Mouse (Mus musculus) limb, embryonic 14.5 days (tissue): ENCODE measurements around the gene Olfr1347. TPM values are rescaled to one million over a fixed set of nuclear protein-coding genes. Genes with fewer than 3 reads are reported as not detected.

ENCODE experiments used
- ATAC-seq: fragments of 200-750 bp; cut with Nextera tagmentation; 2 replicates; pipeline ENCODE4 v1.8.0; 2017; ENCODE audit warnings: low read depth, moderate number of reproducible peaks, moderate TSS enrichment; ENCODE audit not compliant: low FRiP score
- DNase-seq: peaks from one replicate; pipeline ENCODE4 v3.0.0-alpha.2; 2015; ENCODE audit warnings: low spot score
- H3K27ac ChIP-seq: fragments of 300-500 bp; sonication (generic); replicated peaks from 2 replicates; pipeline ENCODE4 v1.5.1; 2014; ENCODE audit warnings: low read depth, mild to moderate bottlenecking, low read length, moderate library complexity, mixed read lengths
- H3K27me3 ChIP-seq: fragments of 300-500 bp; sonication (generic); 2 replicates; pipeline ENCODE4 v1.6.1; 2014; ENCODE audit warnings: low read length, mixed read lengths; ENCODE audit not compliant: control insufficient read depth, insufficient read depth
- H3K36me3 ChIP-seq: fragments of 300-500 bp; sonication (generic); 2 replicates; pipeline ENCODE4 v1.6.1; 2014; ENCODE audit warnings: mild to moderate bottlenecking, low read length, moderate library complexity, mixed read lengths; ENCODE audit not compliant: control insufficient read depth, insufficient read depth
- H3K4me1 ChIP-seq: fragments of 300-500 bp; sonication (generic); 2 replicates; pipeline ENCODE4 v1.6.1; 2014; ENCODE audit warnings: antibody characterized with exemption, low read length, mixed read lengths; ENCODE audit not compliant: control insufficient read depth, insufficient read depth
- H3K4me2 ChIP-seq: fragments of 300-500 bp; sonication (generic); replicated peaks from 2 replicates; pipeline ENCODE4 v1.6.1; 2014; ENCODE audit warnings: low read depth, mild to moderate bottlenecking, low read length, moderate library complexity; ENCODE audit not compliant: severe bottlenecking
- H3K4me3 ChIP-seq: fragments of 300-500 bp; sonication (generic); replicated peaks from 2 replicates; pipeline ENCODE4 v1.5.1; 2014; ENCODE audit warnings: low read length
- H3K9ac ChIP-seq: fragments of 300-500 bp; sonication (generic); 2 replicates; pipeline ENCODE4 v1.6.1; 2014; ENCODE audit warnings: mild to moderate bottlenecking, low read depth, low read length, moderate library complexity; ENCODE audit not compliant: severe bottlenecking
- H3K9me3 ChIP-seq: fragments of 300-500 bp; sonication (generic); 2 replicates; pipeline ENCODE4 v1.6.1; 2016; ENCODE audit warnings: low read length; ENCODE audit not compliant: control insufficient read depth
- POLR2A ChIP-seq: fragments of 200-500 bp; IDR thresholded peaks from 2 replicates; pipeline ENCODE4 v1.8.0; 2012; ENCODE audit warnings: inconsistent platforms, mild to moderate bottlenecking, moderate library complexity, borderline replicate concordance; ENCODE audit not compliant: insufficient read depth, insufficient read length; ENCODE audit errors: extremely low read depth
- WGBS: fragments of 180-500 bp; shearing (Covaris S2); extraction: QIAGEN DNeasy Blood & Tissue Kit; methylation state at CpG from one replicate; pipeline ENCODE4 v1.1.7; 2014; 5-methylcytosine and 5-hydroxymethylcytosine counted together
- polyA plus RNA-seq, 2 experiments: library from polyadenylated mRNA; depleted of rRNA in 1 of 2; stranded (reverse) in 1 of 2; unstranded in 1 of 2; fragments of >200 nt; fragmentation: Nextera tagmentation in 1 of 2; extraction: Ambion mirVana in 1 of 2; gene quantifications; 2 replicates each; pipeline versions ENCODE4 v1.2.1 to v1.2.3; 2012 to 2014

The Olfr1347 gene
- polyA plus RNA-seq (2012; rRNA removed) (0.04 TPM in 1 of 2 replicates, not detected in the other), polyA plus RNA-seq (2014; fragmentation: Nextera tagmentation; extraction: Ambion mirVana) (not detected in 2 replicates)

GRCm38 (mm10) chr7:6499655-6500054 is at the start of gene Olfr1347:
TSS of gene Olfr1347 (minus strand) at chr7:6499755.
- Histone ChIP-seq H3K4me1 (no peaks in the 10 kb centered on the region), H3K9ac (no peak within 1 kb of the TSS), H3K27me3 (no peaks in the 10 kb centered on the region), H3K4me2 (no peak within 1 kb of the TSS), H3K9me3 (no peaks in the 10 kb centered on the region), H3K4me3 (no peak within 1 kb of the TSS), H3K27ac (no peak within 1 kb of the TSS), H3K36me3 (no peaks in the 10 kb centered on the region)
- ATAC-seq (no peak), DNase-seq (no peak)
- TF ChIP-seq POLR2A = no peak
- 58% methylated on average over 1 of the region's 1 CpGs for WGBS

- Histone ChIP-seq H3K4me2 (no peak overlapping the region), H3K4me3 (no peak overlapping the region), H3K27ac (no peak overlapping the region), H3K9me3 (peaks cover 6% of the 10 kb centered on the region; the same call in 1 of the 2 replicates), H3K4me1 (no peaks in the 10 kb centered on the region), H3K27me3 (no peaks in the 10 kb centered on the region), H3K9ac (no peak overlapping the region), H3K36me3 (no peaks in the 10 kb centered on the region)
- 73% methylated on average over 5 of the region's 5 CpGs for WGBS
- no peak for DNase-seq
- no peak for ATAC-seq
- no peak for TF ChIP-seq POLR2A
These were observed 26.6 kb upstream of the Olfr1347 start for GRCm38 (mm10) chr7:6526141-6526540.

- Histone ChIP-seq H3K9ac (no peak overlapping the region), H3K36me3 (no peaks in the 10 kb centered on the region), H3K27me3 (no peaks in the 10 kb centered on the region), H3K4me1 (no peaks in the 10 kb centered on the region), H3K9me3 (peaks cover 6% of the 10 kb centered on the region; the same call in 1 of the 2 replicates), H3K4me3 (no peak overlapping the region), H3K4me2 (no peak overlapping the region), H3K27ac (no peak overlapping the region)
- ATAC-seq (no peak), DNase-seq (no peak)
- 66% methylated on average over 3 of the region's 3 CpGs for WGBS
- TF ChIP-seq POLR2A = no peak
These were observed 25.4 kb upstream of the Olfr1347 start for GRCm38 (mm10) chr7:6525001-6525400.

- ATAC-seq (no peak), DNase-seq (no peak)
- Histone ChIP-seq H3K4me1 (no peaks in the 10 kb centered on the region), H3K9me3 (peaks cover 6% of the 10 kb centered on the region; the same call in 1 of the 2 replicates), H3K27me3 (no peaks in the 10 kb centered on the region), H3K4me2 (no peak within 1 kb of the TSS), H3K27ac (no peak within 1 kb of the TSS), H3K4me3 (no peak within 1 kb of the TSS), H3K9ac (no peak within 1 kb of the TSS), H3K36me3 (no peaks in the 10 kb centered on the region)
- 80% methylated on average over 5 of the region's 5 CpGs for WGBS
- no peak for TF ChIP-seq POLR2A
These were observed 23.3 kb upstream of the Olfr1347 start, which contains the start of gene Olfr1349 for GRCm38 (mm10) chr7:6522850-6523249. TSS of gene Olfr1349 (minus strand) at chr7:6522950.

GRCm38 (mm10) chr7:6521666-6522065 is 22.1 kb upstream of the Olfr1347 start:
- Histone ChIP-seq H3K4me3 (no peak overlapping the region), H3K36me3 (no peaks in the 10 kb centered on the region), H3K4me1 (no peaks in the 10 kb centered on the region), H3K4me2 (no peak overlapping the region), H3K27ac (no peak overlapping the region), H3K27me3 (no peaks in the 10 kb centered on the region), H3K9ac (no peak overlapping the region), H3K9me3 (peaks cover 6% of the 10 kb centered on the region; the same call in 1 of the 2 replicates)
- 33% methylated on average over 1 of the region's 1 CpGs for WGBS
- DNase-seq (no peak), ATAC-seq (no peak)
- no peak for TF ChIP-seq POLR2A
